Mouse (Mus musculus) left cerebral cortex, postnatal 25 days (tissue): ENCODE measurements around the gene Ankrd55. TPM values are rescaled to one million over a fixed set of nuclear protein-coding genes. Genes with fewer than 3 reads are reported as not detected.

Source experiments
- DNase-seq, 2 experiments: peaks; one replicate each; pipeline ENCODE4 v3.0.0; 2022; ENCODE audit warnings: low spot score in 2 of 2, mixed read lengths in 1 of 2
- intact Hi-C: fragments of 180-260 bp; cut with DNase I; formaldehyde crosslinking; loops from one replicate; pipeline ENCODE4 v1.15.1; 2025
- total RNA-seq, 2 experiments: library from RNA; stranded (reverse); gene quantifications; 2 replicates each; pipeline ENCODE4 v1.2.3; 2021

Ankrd55 gene
- total RNA-seq, 2 experiments from 2014 or later = 3.2 to 3.8 TPM

DNA sequence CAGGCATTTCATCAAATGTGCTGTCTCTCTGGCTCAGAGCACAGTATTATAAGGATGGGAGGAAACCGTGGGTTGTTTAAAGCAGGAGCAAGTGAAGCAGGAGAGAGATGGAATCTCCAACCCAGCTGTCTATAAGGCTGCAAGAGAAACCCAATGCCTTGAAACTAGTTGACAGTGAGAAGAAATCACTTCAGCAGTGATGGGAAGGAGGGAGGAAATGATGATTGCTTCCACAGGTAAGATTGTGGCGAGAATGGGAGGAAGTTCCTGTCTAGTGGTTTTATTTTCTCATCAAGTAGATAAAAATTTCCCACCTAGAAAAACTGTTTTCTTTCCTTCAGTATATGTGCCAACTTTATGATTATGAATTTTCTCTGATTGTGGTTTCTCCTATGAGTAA is 118.4 kb downstream of the Ankrd55 start:
- intact Hi-C loops = no loop called here
- no peak for DNase-seq

DNA sequence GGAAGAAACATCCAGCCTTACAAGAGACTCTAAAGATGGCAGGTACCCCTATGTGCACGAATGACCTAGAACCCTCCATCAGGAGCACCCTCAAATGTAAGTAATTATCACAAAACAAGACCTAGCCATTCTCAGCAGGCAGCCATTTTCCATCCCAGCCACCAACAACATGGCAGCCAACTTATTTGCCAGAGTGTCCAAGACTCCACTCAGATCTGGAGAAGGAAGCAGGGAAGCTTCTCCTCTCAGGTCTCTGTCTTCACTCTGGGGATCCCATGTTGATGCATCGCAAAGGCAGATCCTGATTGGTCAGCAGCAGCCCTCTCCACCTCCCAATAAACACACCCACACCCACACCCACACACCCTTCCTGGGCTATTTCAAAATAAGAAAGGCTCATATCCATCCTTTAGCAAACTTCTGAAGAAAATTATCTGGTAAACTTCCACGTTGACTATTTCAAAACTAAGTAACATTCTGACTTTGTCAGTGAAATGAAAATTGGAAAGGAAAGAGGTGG is 119.0 kb downstream of the Ankrd55 start:
- no peak for DNase-seq
- intact Hi-C loops = no loop called here

DNA sequence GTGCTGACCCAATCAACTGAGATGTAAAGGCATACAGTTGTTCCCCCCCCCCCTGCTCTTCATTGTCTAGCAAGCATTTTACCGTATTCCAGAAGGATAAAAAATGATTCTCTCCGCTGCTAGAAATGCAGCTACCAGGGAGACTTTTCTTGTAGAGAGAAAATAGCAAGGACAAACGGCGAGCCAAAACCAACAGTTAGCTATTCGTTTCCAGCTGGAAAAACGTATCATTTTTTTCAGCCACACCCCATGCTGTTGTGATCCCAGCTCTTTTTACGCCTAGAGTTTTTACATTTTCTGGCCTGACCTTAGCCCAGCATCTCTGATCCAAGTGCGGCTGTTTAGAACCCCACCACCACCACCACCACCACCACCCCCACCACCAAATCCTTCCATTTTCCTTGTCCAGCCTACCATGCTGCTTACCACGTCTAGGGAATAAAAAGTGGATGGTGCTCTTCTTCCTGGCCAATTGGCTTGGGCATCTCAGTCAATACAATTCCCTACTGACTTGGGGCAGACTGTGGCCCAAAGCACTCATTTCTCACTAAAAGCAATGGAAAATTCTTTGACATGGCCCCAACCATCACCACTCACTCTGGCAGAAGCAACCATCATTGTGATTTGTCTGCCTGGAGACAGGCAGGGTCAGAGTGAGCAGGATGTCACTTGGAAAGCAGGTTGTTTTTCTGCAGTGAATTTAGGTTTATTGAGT is 119.7 kb downstream of the Ankrd55 start:
- DNase-seq = no peak
- intact Hi-C loops = no loop called here

DNA sequence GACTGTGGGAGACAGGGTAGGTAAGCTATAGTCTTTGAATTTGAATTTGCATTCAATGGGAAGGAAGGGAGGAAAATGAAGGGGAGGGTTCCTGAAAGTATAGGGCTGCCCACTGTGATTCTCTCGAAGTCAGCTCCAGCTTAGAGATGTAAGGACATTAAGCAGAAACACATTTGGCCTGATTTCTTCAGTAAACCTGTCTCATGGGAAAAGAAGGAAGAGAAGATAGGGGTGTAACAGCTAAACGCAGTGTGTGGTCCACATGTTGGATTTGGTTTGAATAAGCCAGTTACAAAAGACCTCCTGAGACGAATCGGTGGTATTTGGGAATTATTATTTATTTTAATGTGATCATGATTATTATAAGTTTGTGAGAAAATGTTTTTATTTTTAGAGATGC is 120.5 kb downstream of the Ankrd55 start:
- intact Hi-C loops = no loop called here
- DNase-seq = no peak

DNA sequence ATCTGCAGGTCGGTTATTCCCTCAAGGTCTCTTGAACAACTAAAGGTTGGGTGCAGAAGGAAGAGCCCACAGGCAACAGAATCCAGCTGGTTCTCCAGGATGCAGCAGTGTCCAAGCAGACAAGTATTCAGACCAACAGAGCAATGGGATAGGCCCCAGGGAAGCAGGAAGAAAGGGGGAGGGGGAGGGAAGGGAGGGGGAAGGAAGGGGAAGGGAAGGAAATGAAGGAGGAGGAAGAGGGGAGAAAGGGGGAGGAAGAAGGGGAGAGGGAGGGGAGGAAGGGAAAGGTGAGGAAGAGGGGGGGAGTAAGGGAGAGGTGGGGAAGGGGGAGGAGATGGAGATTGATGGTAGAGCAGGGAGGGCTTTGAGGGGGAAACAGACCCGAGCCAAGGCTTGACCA is 121.1 kb downstream of the Ankrd55 start:
- intact Hi-C loops = no loop called here
- DNase-seq = no peak

DNA sequence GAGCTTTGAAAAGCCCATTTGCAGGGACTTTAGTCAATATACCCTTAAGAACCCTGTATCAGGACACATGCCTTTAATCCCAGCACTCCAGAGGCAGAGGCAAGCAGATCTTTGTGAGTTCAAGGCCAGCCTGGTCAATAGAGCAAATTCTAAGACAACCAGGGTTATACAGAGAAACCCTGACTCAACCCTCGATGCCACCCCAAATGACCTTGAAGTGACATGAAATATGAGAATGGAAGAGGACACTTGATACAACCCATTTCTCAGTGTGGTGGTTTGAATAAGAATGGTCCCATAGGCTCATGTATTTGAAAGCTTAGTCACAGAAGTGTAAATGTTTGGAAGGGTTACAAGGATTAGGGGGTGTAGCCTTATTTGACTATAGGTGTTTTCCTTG is 121.6 kb downstream of the Ankrd55 start:
- intact Hi-C loops = no loop called here
- DNase-seq = no peak

DNA sequence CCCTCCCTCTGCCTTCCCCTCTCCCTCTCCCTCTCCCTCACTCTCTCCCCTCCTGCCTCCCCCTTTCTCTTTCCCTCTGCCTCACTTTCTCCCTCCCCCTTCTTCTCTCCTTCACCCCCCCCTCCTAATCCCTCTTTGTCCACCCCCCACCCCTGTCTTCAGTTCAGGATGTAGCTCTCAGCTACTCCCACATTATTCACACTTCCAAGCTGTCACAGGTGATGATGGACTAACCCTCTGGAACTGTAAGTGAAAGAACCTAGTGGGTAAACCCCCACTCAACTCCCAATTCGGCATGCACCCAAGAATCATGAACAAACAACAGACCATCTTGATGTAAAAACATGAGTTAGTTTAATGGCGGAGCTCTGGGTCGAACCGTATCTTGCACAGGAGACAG is 122.2 kb downstream of the Ankrd55 start:
- no peak for DNase-seq

DNA sequence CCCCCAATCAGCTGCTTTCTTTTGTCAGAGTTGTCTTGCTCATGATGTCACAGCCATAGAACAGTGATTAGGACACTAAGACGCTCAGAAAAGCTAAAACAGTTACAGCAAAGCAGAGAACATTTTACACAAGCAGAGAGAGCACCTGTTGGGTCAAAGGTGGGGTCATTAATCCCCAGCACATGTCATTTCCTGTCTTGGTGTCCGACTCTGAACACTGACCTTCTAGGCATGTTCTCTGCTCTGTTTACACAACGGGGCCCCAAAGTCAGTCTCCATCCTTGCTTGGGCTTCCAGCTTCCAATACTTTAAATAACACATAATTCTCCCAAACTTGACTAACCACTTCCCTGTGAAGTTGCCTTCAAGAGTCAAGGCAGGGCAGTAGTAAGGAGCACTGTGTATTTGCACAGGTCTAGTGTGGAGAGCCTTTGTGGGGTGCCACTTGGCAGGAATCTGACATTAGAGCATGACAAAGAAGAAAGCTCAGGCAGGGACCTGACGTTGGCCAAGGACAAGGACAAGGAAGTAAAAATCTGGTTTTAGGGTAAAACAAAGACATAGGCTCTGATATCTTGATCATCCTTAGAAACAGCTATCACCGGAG is 123.1 kb downstream of the Ankrd55 start:
- intact Hi-C loops = no loop called here
- no peak for DNase-seq

More for the DNA sequence above, 122.2 kb downstream of the Ankrd55 start:
- intact Hi-C loops = no loop called here

DNA sequence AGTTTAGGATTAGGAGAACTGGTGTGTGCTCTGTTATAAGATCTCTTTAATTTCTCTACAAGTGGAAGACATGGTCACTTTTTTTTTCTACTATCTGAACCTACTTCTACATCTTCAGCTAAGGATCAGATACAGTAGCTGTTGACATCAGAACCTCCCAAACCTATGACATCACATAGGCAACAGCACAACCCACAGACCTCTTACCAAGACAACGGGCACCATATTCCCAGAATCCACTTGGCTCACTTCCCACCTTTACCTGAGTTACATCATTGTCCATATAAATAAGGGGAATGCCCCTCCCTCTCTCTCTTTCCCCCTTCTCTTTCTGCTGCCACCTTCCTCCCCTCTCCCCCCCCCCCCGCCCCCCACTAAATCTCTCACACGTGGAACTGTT is 124.0 kb downstream of the Ankrd55 start:
- DNase-seq = no peak
- intact Hi-C loops = no loop called here

DNA sequence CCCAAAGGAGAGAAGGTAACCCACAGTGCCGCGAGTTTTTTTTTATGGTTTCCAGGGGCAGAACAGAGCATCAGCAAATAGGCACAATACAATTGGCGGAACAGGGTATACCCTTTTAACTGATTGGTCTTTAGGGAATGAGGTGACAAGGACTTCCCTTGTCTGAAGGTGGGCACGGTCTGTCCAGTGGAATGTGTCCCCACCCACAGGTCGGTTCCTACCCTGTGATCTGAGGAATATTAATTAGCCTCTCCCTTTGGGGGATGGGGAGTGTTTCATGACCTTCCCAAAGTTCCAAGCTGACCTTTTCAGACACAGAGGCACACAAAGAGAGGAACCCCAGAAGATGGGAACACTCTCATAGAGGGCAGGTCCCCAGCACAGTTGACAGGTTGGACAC is 124.6 kb downstream of the Ankrd55 start:
- intact Hi-C loops = no loop called here
- DNase-seq = no peak

DNA sequence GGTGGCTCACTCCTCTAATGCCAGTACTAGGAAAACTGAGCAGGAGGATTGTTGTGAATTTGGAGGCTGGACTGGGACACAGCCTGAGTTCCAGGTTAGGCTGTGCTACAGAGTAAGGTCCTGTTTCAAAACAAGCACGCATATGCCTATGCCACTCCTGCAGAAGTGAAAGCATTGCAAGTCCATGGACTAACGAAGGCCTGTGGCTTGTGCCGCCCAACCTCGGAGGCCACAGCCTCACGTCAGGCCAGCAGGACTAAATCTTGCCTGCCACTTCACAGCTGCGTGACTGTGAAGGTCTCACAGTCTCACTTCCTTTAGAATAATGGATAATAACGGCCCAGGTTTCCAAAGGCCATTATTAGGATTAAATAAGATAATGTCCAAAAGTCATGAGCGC is 125.4 kb downstream of the Ankrd55 start:
- intact Hi-C loops = no loop called here
- no peak for DNase-seq

DNA sequence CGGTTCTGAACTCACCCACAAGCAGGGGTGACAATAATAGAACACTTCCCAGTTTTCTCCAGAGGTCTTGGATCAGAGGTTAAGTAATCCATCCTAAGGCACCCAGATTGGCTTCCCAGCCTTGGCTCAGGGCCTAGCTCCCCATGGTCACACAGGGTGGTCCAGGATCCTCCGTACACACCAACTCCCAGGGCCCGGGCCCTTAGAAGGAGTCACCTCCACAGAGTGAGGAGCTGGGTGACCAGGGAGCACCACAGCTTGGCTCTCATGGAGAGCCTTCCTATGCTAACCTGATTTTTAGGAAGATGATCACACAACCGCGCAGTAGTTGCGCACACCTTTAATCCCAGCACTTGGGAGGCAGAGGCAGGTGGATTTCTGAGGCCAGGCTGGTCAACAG is 127.6 kb downstream of the Ankrd55 start:
- intact Hi-C loops = no loop called here

DNA sequence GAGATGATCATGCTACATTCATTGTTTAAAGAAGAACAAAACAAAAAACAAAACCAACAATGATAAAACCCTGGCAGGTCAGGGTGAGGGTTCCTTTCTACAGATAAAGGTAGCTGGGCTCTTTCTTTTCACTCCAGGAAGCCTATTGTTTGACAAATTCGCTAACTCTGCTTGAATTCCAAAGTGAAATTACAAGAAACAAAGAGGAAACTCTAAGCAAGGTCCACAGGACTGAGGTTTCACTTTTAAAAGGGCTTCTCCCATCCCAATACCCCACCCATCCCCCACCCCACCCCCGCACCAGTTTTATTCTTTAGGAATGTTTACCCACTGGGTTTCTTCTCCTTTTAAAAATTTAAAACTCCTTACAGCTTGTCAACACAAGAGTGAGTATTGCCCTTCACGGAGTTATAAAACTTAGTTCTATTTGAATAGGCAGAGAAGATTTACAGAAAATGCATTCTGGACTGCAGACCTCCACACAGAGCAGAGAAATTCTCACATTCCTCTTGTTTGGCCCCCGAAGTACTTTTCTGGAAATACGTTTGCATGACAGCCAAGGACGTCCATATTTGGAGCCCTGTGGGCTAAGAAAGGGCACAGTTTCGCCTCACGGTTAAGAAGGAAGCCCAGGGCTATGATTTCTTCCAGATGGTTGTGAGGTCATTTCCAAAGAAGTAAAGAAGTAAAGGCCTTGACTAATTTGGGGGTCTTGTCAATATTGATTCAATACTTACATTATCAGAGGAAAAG is 128.3 kb downstream of the Ankrd55 start:
- no peak for DNase-seq
- intact Hi-C loops = no loop called here

More for the DNA sequence above, 127.6 kb downstream of the Ankrd55 start:
- no peak for DNase-seq

DNA sequence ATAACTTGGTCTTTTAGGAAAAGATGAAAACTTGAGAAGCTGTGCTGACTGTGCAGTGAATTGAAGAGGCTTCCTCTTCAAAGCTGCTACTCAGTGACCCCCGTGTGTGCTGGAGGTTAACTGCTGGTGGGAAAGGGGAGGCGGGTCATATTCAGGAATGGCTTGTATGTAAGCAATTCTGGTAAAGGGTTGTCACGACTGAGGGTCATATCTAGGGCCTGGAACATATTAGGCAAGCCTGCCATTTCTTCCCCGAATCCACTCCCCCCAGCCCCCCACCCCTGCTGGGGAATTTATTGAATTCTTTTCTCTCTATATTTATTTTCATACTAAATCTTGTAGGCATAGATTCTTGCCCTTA is 128.9 kb downstream of the Ankrd55 start:
- intact Hi-C loops = no loop called here
- no peak for DNase-seq

DNA sequence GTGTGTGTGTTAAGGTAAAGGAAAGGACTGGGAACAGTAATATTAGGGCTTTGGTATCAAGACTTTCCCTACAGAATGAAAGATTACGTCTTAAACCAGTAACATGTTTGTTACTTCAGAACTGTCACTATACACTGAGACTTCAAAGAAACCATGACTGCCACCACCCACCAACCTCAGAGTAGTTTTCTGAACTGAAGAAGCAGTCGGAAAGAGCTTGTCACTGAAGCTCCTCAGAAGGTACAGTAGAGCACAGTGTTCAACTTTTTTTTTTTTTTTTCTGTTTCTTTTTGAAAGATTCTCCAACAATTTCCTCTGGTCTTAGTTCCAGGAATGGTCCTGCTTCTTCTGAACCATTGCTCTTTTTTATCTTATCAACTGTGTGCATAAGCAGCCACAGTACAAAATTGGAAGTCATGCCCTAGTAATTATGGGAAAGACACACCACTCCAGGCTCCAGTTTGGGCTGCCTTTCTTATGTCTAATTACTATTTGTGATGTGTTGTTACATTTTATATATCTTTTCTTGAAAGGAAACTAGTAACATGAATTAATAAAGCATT is 129.7 kb downstream of the Ankrd55 start:
- intact Hi-C loops = no loop called here

DNA sequence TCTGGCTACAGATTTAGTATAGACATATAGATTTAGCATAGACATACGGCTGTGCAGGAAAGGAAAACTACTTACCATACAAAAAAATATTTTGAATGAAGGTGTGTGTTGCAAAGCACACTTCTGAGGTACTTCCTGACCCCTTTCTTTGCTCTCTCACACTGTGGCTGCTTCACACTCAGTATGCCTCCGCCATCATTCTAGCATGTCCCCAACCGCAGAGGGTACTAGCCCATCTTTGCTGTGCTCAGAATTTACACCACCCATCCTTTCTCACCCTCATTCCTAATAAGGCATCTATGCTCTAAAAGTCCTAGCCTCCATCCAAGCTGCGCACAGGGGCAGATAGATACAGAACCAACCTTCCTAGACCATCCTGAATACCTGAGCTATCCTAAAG is 130.3 kb downstream of the Ankrd55 start:
- intact Hi-C loops = no loop called here
- no peak for DNase-seq

More for the DNA sequence above, 129.7 kb downstream of the Ankrd55 start:
- DNase-seq = no peak

DNA sequence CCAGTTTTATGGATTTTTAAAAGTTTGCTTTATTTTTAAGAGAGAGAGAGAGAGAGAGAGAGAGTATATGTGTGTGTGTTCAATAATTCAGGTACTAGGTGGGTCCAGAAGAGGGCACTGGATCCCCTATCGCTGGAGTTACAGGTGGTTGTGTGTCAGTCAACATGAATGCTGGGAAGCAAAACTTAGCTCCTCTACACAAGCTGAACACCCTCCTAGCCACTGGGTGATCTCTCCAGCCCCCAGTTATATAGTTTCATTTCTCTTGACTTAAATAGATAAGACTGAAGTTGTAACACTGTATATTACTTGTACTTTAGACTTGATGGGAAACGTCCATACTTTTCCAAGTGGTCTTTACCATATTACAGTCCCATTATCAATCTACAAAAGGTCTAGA is 136.0 kb downstream of the Ankrd55 start:
- DNase-seq = no peak
- intact Hi-C loops = no loop called here

DNA sequence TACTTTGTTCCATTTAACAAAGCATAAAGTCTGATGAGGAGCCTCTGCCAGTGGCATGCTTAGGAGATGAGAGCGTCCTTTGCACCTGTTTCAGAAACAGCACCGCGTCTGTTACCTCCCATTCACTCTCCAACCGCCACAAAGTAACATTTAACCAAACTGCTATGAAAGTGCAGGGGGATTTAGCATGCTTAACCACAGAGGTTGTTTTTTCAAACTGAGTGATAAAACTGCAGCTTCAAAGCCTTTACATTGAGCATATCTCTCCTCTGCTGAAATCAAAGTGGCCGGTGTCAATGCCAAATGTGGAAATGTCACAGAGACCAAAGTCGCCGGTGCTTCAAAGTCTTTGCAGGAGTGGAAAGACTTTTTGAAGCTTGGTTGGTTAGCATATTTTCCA is 136.4 kb downstream of the Ankrd55 start:
- intact Hi-C loops = no loop called here
- no peak for DNase-seq

DNA sequence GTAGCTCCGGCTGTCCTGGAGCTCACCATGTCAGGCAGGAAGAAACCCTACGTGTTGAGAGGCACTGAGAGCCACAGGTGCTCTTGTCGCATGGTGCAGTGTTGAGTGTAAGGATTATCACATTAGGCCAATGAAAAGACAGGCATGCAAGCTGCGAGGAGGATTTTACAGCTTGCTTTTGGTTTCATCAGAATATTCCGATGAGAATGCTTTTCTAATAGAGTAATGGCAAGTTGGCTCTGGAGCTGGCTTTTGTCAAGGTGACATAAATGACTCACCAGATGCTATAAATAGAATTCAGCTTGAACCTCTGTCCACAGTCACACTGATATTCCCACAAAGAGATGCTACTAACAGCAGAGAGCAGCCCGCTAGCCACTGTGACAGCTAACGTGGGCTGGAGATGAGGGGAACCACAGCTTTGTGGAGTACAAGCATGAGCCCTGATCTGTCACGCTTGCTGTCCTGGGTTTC is 137.0 kb downstream of the Ankrd55 start:
- intact Hi-C loops = no loop called here
- DNase-seq = no peak
